Mouse (Mus musculus): ENCODE measurements around the gene St6galnac4. TPM values are rescaled to one million over a fixed set of nuclear protein-coding genes. Genes with fewer than 3 reads are reported as not detected.

The St6galnac4 gene
- total RNA-seq, 4 experiments from 2014 or later, result 11.4 to 15.5 (median 13.8) TPM

- peak; percentile 55 to 66 for DNase-seq (ENCODE audit: low spot score in 2 of 2)
Observed at GRCm38 (mm10) chr2:32646379-32647056, 59.6 kb downstream of the St6galnac4 start, which contains the start of gene Eng. TSS of gene Eng (plus strand) at chr2:32646595.

GRCm38 (mm10) chr2:32647366-32647765 is 60.5 kb downstream of the St6galnac4 start:
- DNase-seq (ENCODE audit: low spot score in 2 of 2), result no peak

Other genes starting within 250 kb of the St6galnac4 start
- 10 to 100 TPM; 18.3 to 28.1 (median 25.8) TPM for gene Ciz1, start 234.8 kb upstream of the St6galnac4 start, total RNA-seq (2022)
- gene Dnm1, start 233.8 kb upstream of the St6galnac4 start, total RNA-seq (2022), result 1 to 10 TPM; 2.6 to 5.9 (median 3.9) TPM
- gene 1110008P14Rik, start 205.2 kb upstream of the St6galnac4 start, total RNA-seq (2022), result 10 to 100 TPM; 40.1 to 46.1 (median 42.3) TPM
- 1 to 10 TPM in 1 of 4 experiments, under 1 TPM in 1, not detected in 2; 0.65 to 1.9 TPM for gene Lcn2, start 198.8 kb upstream of the St6galnac4 start, total RNA-seq (2022)
- gene Ptges2, start 191.2 kb upstream of the St6galnac4 start, total RNA-seq (2022), result 10 to 100 TPM; 33.8 to 40.1 (median 36.1) TPM
- gene Naif1, start 136.6 kb upstream of the St6galnac4 start, total RNA-seq (2022), result 1 to 10 TPM; 2.1 to 2.7 (median 2.3) TPM
- 100 to 1,000 TPM in 1 of 4 experiments, 10 to 100 TPM in 3; 48.5 to 113 (median 60.4) TPM for gene Slc25a25, start 135.7 kb upstream of the St6galnac4 start, total RNA-seq (2022)
- gene Fam102a, start 51.8 kb upstream of the St6galnac4 start, total RNA-seq (2022), result 1 to 10 TPM; 1.6 to 3.8 (median 2.9) TPM
- gene Dpm2, start 16.2 kb upstream of the St6galnac4 start, total RNA-seq (2022), result 10 to 100 TPM in 3 of 4 experiments, 1 to 10 TPM in 1; 9.2 to 15.0 (median 10.6) TPM
- gene Pip5kl1, start 12.3 kb upstream of the St6galnac4 start, total RNA-seq (2022), result not detected
- not detected for gene 9430097D07Rik, start 11.4 kb upstream of the St6galnac4 start, total RNA-seq (2022)
- 10 to 100 TPM; 48.6 to 61.3 (median 54.9) TPM for gene St6galnac6, start 12.6 kb downstream of the St6galnac4 start, total RNA-seq (2022)
- gene Ak1, start 34.7 kb downstream of the St6galnac4 start, total RNA-seq (2022), result 1,000 to 10,000 TPM; 1,455 to 1,877 (median 1,746) TPM
- 10 to 100 TPM; 17.4 to 26.6 (median 20.5) TPM for gene Eng, start 59.5 kb downstream of the St6galnac4 start, total RNA-seq (2022)
- 1 to 10 TPM; 4.2 to 5.8 (median 4.7) TPM for gene Fpgs, start 117.0 kb downstream of the St6galnac4 start, total RNA-seq (2022)
- gene Cdk9, start 126.0 kb downstream of the St6galnac4 start, total RNA-seq (2022), result 10 to 100 TPM; 17.0 to 22.2 (median 20.8) TPM
- 1 to 10 TPM; 3.3 to 6.6 (median 6.1) TPM for gene Sh2d3c, start 134.0 kb downstream of the St6galnac4 start, total RNA-seq (2022)
- not detected for gene 6330409D20Rik, start 153.9 kb downstream of the St6galnac4 start, total RNA-seq (2022)
- gene Tor2a, start 170.1 kb downstream of the St6galnac4 start, total RNA-seq (2022), result 1 to 10 TPM; 4.3 to 5.1 (median 4.6) TPM
- gene Ttc16, start 188.5 kb downstream of the St6galnac4 start, total RNA-seq (2022), result under 1 TPM in 1 of 4 experiments, not detected in 3; 0.09 TPM
- gene Ptrh1, start 188.7 kb downstream of the St6galnac4 start, total RNA-seq (2022), result 1 to 10 TPM; 1.4 to 3.8 (median 2.3) TPM
- gene Cfap157, start 197.3 kb downstream of the St6galnac4 start, total RNA-seq (2022), result not detected